Mouse (Mus musculus) midbrain, embryonic 12.5 days (tissue): ENCODE results near the gene Slamf8. TPM values are rescaled to one million over a fixed set of nuclear protein-coding genes. Genes with fewer than 3 reads are reported as not detected.

Experiments
- ATAC-seq: fragments of 200-750 bp; cut with Nextera tagmentation; 2 replicates; pipeline ENCODE4 v1.8.0; 2017; ENCODE audit warnings: low read depth, moderate TSS enrichment, moderate library complexity; ENCODE audit not compliant: low FRiP score
- H3K27ac ChIP-seq: fragments of 300-500 bp; sonication (generic); replicated peaks from 2 replicates; pipeline ENCODE4 v1.5.1; 2016; ENCODE audit warnings: mild to moderate bottlenecking
- H3K27me3 ChIP-seq: fragments of 300-500 bp; sonication (generic); 2 replicates; pipeline ENCODE4 v1.6.1; 2016; ENCODE audit warnings: mild to moderate bottlenecking
- H3K36me3 ChIP-seq: fragments of 300-500 bp; sonication (generic); 2 replicates; pipeline ENCODE4 v1.6.1; 2016
- H3K4me1 ChIP-seq: fragments of 300-500 bp; sonication (generic); 2 replicates; pipeline ENCODE4 v1.6.1; 2016
- H3K4me2 ChIP-seq: fragments of 300-500 bp; sonication (generic); replicated peaks from 2 replicates; pipeline ENCODE4 v1.6.1; 2016; ENCODE audit warnings: mild to moderate bottlenecking, moderate library complexity
- H3K4me3 ChIP-seq: fragments of 300-500 bp; sonication (generic); 2 replicates; pipeline ENCODE4 v1.5.1; 2016; ENCODE audit warnings: mild to moderate bottlenecking
- H3K9ac ChIP-seq: fragments of 300-500 bp; sonication (generic); replicated peaks from 2 replicates; pipeline ENCODE4 v1.6.1; 2016; ENCODE audit warnings: mild to moderate bottlenecking, moderate library complexity
- H3K9me3 ChIP-seq: fragments of 300-500 bp; sonication (generic); 2 replicates; pipeline ENCODE4 v1.6.1; 2016; ENCODE audit warnings: mild to moderate bottlenecking
- WGBS: fragments of 180-500 bp; shearing (Covaris S2); methylation state at CpG from one replicate; pipeline ENCODE4 v1.1.7; 2016; 5-methylcytosine and 5-hydroxymethylcytosine counted together
- polyA plus RNA-seq: library from polyadenylated mRNA; unstranded; fragments of >200 nt; fragmentation: Nextera tagmentation; extraction: Ambion mirVana; gene quantifications from 2 replicates; pipeline ENCODE4 v1.2.1, GENCODE M21; 2016

Slamf8 gene
- polyA plus RNA-seq, 1 experiment from 2014 or later = not detected

- peaks cover 32% of the 10 kb centered on the region for H3K27me3 ChIP-seq
- no peaks in the 10 kb centered on the region for H3K36me3 ChIP-seq
- H3K4me3 ChIP-seq = peak overlapping the region; percentile 43
- ATAC-seq = peak; percentile 88
- no peaks in the 10 kb centered on the region for H3K9me3 ChIP-seq
- H3K4me2 ChIP-seq = peak overlapping the region; percentile 66
- H3K27ac ChIP-seq = peak overlapping the region; percentile 46; the same call in 1 of the 2 replicates
- peaks cover 27% of the 10 kb centered on the region for H3K4me1 ChIP-seq
- H3K9ac ChIP-seq = peak overlapping the region; percentile 46
- under 1% methylated on average over 8 of the region's 8 CpGs for WGBS
Observed at GRCm38 (mm10) chr1:172550551-172550951, 39.8 kb downstream of the Slamf8 start.

GRCm38 (mm10) chr1:172549717-172550116 lies 40.7 kb downstream of the Slamf8 start:
- no peaks in the 10 kb centered on the region for H3K9me3 ChIP-seq
- H3K4me1 ChIP-seq = peaks cover 27% of the 10 kb centered on the region
- 2% methylated on average over 8 of the region's 8 CpGs for WGBS

GRCm38 (mm10) chr1:172549314-172549713 lies 41.1 kb downstream of the Slamf8 start:
- H3K27me3 ChIP-seq = peaks cover 32% of the 10 kb centered on the region
- ATAC-seq = no peak
- no peaks in the 10 kb centered on the region for H3K9me3 ChIP-seq
- H3K4me2 ChIP-seq = peak overlapping the region; percentile 66
- no peak overlapping the region for H3K27ac ChIP-seq
- WGBS = 6% methylated on average over 2 of the region's 2 CpGs
- H3K9ac ChIP-seq = no peak overlapping the region
- peaks cover 27% of the 10 kb centered on the region for H3K4me1 ChIP-seq
- no peak overlapping the region for H3K4me3 ChIP-seq
- no peaks in the 10 kb centered on the region for H3K36me3 ChIP-seq

More at GRCm38 (mm10) chr1:172549717-172550116, 40.7 kb downstream of the Slamf8 start:
- ATAC-seq = no peak
- H3K9ac ChIP-seq = 0 out of 2 replicates have a peak overlapping the region, but pooled peaks have one; percentile 46
- no peaks in the 10 kb centered on the region for H3K36me3 ChIP-seq
- H3K4me2 ChIP-seq = peak overlapping the region; percentile 66
- peaks cover 32% of the 10 kb centered on the region for H3K27me3 ChIP-seq
- no peak overlapping the region for H3K27ac ChIP-seq
- peak overlapping the region; percentile 43 for H3K4me3 ChIP-seq

- Histone ChIP-seq H3K4me3 (no peak overlapping the region), H3K9me3 (no peaks in the 10 kb centered on the region), H3K4me1 (peaks cover 27% of the 10 kb centered on the region), H3K36me3 (no peaks in the 10 kb centered on the region), H3K4me2 (no peak overlapping the region), H3K9ac (no peak overlapping the region), H3K27me3 (peaks cover 29% of the 10 kb centered on the region), H3K27ac (no peak overlapping the region)
- WGBS = 65% methylated on average over 7 of the region's 7 CpGs
- ATAC-seq = no peak
Observed at GRCm38 (mm10) chr1:172548501-172548900, 41.9 kb downstream of the Slamf8 start.

GRCm38 (mm10) chr1:172546062-172546461 lies 44.3 kb downstream of the Slamf8 start:
- H3K4me2 ChIP-seq = no peak overlapping the region

GRCm38 (mm10) chr1:172540283-172540820 lies 50.0 kb downstream of the Slamf8 start:
- Histone ChIP-seq H3K27ac (0 out of 2 replicates have a peak overlapping the region, but pooled peaks have one; percentile 15), H3K27me3 (peaks cover 8% of the 10 kb centered on the region; the same call in 1 of the 2 replicates), H3K4me1 (peaks cover 10% of the 10 kb centered on the region), H3K9me3 (no peaks in the 10 kb centered on the region), H3K4me3 (no peak overlapping the region), H3K9ac (no peak overlapping the region), H3K4me2 (no peak overlapping the region), H3K36me3 (no peaks in the 10 kb centered on the region)
- WGBS = 44% methylated on average over 11 of the region's 11 CpGs
- ATAC-seq = no peak

More at GRCm38 (mm10) chr1:172546062-172546461, 44.3 kb downstream of the Slamf8 start:
- peaks cover 19% of the 10 kb centered on the region for H3K4me1 ChIP-seq
- H3K27me3 ChIP-seq = peaks cover 20% of the 10 kb centered on the region
- no peak overlapping the region for H3K9ac ChIP-seq
- no peak overlapping the region for H3K27ac ChIP-seq
- ATAC-seq = no peak
- H3K4me3 ChIP-seq = no peak overlapping the region
- no peaks in the 10 kb centered on the region for H3K9me3 ChIP-seq
- 83% methylated on average over 4 of the region's 4 CpGs for WGBS
- no peaks in the 10 kb centered on the region for H3K36me3 ChIP-seq

GRCm38 (mm10) chr1:172539827-172540226 lies 50.5 kb downstream of the Slamf8 start:
- no peak overlapping the region for H3K27ac ChIP-seq
- no peak overlapping the region for H3K9ac ChIP-seq
- WGBS = 65% methylated on average over 6 of the region's 6 CpGs
- H3K27me3 ChIP-seq = peaks cover 8% of the 10 kb centered on the region; the same call in 1 of the 2 replicates
- no peak overlapping the region for H3K4me3 ChIP-seq
- no peaks in the 10 kb centered on the region for H3K36me3 ChIP-seq
- ATAC-seq = 0 out of 2 replicates have a peak, but pooled peaks have one; percentile 38
- no peaks in the 10 kb centered on the region for H3K9me3 ChIP-seq
- peaks cover 10% of the 10 kb centered on the region for H3K4me1 ChIP-seq
- H3K4me2 ChIP-seq = no peak overlapping the region

GRCm38 (mm10) chr1:172535116-172535515 lies 55.3 kb downstream of the Slamf8 start:
- ATAC-seq = no peak
- WGBS = 84% methylated on average over 16 of the region's 16 CpGs
- no peak overlapping the region for H3K4me2 ChIP-seq

GRCm38 (mm10) chr1:172532551-172532950 lies 57.8 kb downstream of the Slamf8 start:
- Histone ChIP-seq H3K9me3 (no peaks in the 10 kb centered on the region), H3K27ac (0 out of 2 replicates have a peak overlapping the region, but pooled peaks have one; percentile 4), H3K9ac (no peak overlapping the region), H3K27me3 (peaks cover 25% of the 10 kb centered on the region), H3K4me3 (peak overlapping the region; percentile 28), H3K4me2 (peak overlapping the region; percentile 51), H3K36me3 (no peaks in the 10 kb centered on the region), H3K4me1 (peaks cover 27% of the 10 kb centered on the region)
- WGBS = 1% methylated on average over 13 of the region's 13 CpGs
- peak; percentile 77 for ATAC-seq

More at GRCm38 (mm10) chr1:172535116-172535515, 55.3 kb downstream of the Slamf8 start:
- no peaks in the 10 kb centered on the region for H3K36me3 ChIP-seq
- peaks cover 13% of the 10 kb centered on the region for H3K27me3 ChIP-seq
- no peaks in the 10 kb centered on the region for H3K9me3 ChIP-seq
- H3K9ac ChIP-seq = no peak overlapping the region
- no peak overlapping the region for H3K27ac ChIP-seq
- H3K4me3 ChIP-seq = no peak overlapping the region
- peaks cover 32% of the 10 kb centered on the region for H3K4me1 ChIP-seq

Other genes starting within 250 kb of the Slamf8 start
- gene Kcnj10, start 249.4 kb downstream of the Slamf8 start, polyA plus RNA-seq = 0.64 and 0.85 TPM in 2 replicates
- 10.7 and 11.4 TPM in 2 replicates for gene Pigm, start 214.0 kb downstream of the Slamf8 start, polyA plus RNA-seq
- gene Slamf9, start 115.2 kb downstream of the Slamf8 start, polyA plus RNA-seq = 0.18 TPM in 1 of 2 replicates, not detected in the other
- 86.1 and 99.3 TPM in 2 replicates for gene Igsf9, start 108.8 kb downstream of the Slamf8 start, polyA plus RNA-seq
- 37.0 and 45.9 TPM in 2 replicates for gene Tagln2, start 90.5 kb downstream of the Slamf8 start, polyA plus RNA-seq
- gene Cfap45, start 69.8 kb downstream of the Slamf8 start, polyA plus RNA-seq = 1.2 TPM in 2 replicates
- 0.15 TPM in 1 of 2 replicates, not detected in the other for gene Vsig8, start 34.6 kb downstream of the Slamf8 start, polyA plus RNA-seq
- gene Fcrl6, start 12.0 kb upstream of the Slamf8 start, polyA plus RNA-seq = 0.31 TPM in 1 of 2 replicates, not detected in the other
- 6.8 TPM in 2 replicates for gene Dusp23, start 42.4 kb upstream of the Slamf8 start, polyA plus RNA-seq
- gene Crp, start 107.5 kb upstream of the Slamf8 start, polyA plus RNA-seq = not detected in 2 replicates